Mouse (Mus musculus): ENCODE measurements at regions not wholly inside any gene's neighbourhood (a gene's known extent, or its start where the extent isn't known, plus 50 kb on each side); places are given as distances from the start of the nearest gene placed in this dataset.
A peak's percentile ranks its signal among the peaks of the same experiment; 100 is the strongest.

- no peak for DNase-seq
Observed at GRCm38 (mm10) chr11:50547776-50548175, 54.1 kb upstream of the Adamts2 start.

- DNase-seq = peak; percentile 4
Observed at GRCm38 (mm10) chr11:50546456-50547144, 55.3 kb upstream of the Adamts2 start.

GRCm38 (mm10) chr11:50545421-50545820, 56.5 kb upstream of the Adamts2 start:
- DNase-seq = no peak

GRCm38 (mm10) chr11:50540136-50540535, 61.7 kb upstream of the Adamts2 start:
- no peak for DNase-seq

GRCm38 (mm10) chr11:50534266-50534665, 67.6 kb upstream of the Adamts2 start:
- DNase-seq = no peak

GRCm38 (mm10) chr11:50527923-50528322, 74.0 kb upstream of the Adamts2 start:
- DNase-seq = no peak

- no peak for DNase-seq
Observed at GRCm38 (mm10) chr11:50520162-50520561, 81.7 kb upstream of the Adamts2 start.

- no peak for DNase-seq
Observed at GRCm38 (mm10) chr11:50507882-50508281, 77.0 kb upstream of the Rufy1 start.

GRCm38 (mm10) chr11:50507498-50507824, 76.5 kb upstream of the Rufy1 start:
- DNase-seq = no peak

GRCm38 (mm10) chr11:50506820-50507497, 76.0 kb upstream of the Rufy1 start:
- DNase-seq = no peak

GRCm38 (mm10) chr11:50501352-50501751, 70.4 kb upstream of the Rufy1 start:
- DNase-seq = peak; percentile 26

- no peak for DNase-seq
Observed at GRCm38 (mm10) chr11:50493123-50493476, 62.2 kb upstream of the Rufy1 start.

GRCm38 (mm10) chr11:50492399-50493122, 61.6 kb upstream of the Rufy1 start:
- DNase-seq = no peak

- DNase-seq = no peak
Observed at GRCm38 (mm10) chr11:50483821-50484220, 52.9 kb upstream of the Rufy1 start.

GRCm38 (mm10) chr11:50483116-50483515, 52.2 kb upstream of the Rufy1 start:
- DNase-seq = no peak

GRCm38 (mm10) chr11:50482607-50483006, 51.7 kb upstream of the Rufy1 start:
- DNase-seq = no peak

Measured in adrenal gland, adult 8-10 months (tissue).